Mouse (Mus musculus) neural tube, embryonic 13.5 days (tissue): Measurements from ENCODE around the gene Cacna2d4. TPM values are rescaled to one million over a fixed set of nuclear protein-coding genes. Genes with fewer than 3 reads are reported as not detected.
A peak's percentile ranks its signal among the peaks of the same experiment; 100 is the strongest.

Experiments
- ATAC-seq: fragments of 200-750 bp; cut with Nextera tagmentation; 2 replicates; pipeline ENCODE4 v1.8.0; 2017; ENCODE audit warnings: low read depth, mild to moderate bottlenecking, moderate TSS enrichment, moderate library complexity
- H3K27ac ChIP-seq: fragments of 300-500 bp; sonication (generic); replicated peaks from 2 replicates; pipeline ENCODE4 v1.5.1; 2015; ENCODE audit warnings: moderate library complexity, mild to moderate bottlenecking, inconsistent platforms
- H3K27me3 ChIP-seq: fragments of 300-500 bp; sonication (generic); 2 replicates; pipeline ENCODE4 v1.6.1; 2015; ENCODE audit warnings: mild to moderate bottlenecking, inconsistent platforms
- H3K36me3 ChIP-seq: fragments of 300-500 bp; sonication (generic); 2 replicates; pipeline ENCODE4 v1.6.1; 2015; ENCODE audit warnings: mild to moderate bottlenecking, inconsistent platforms
- H3K4me1 ChIP-seq: fragments of 300-500 bp; sonication (generic); replicated peaks from 2 replicates; pipeline ENCODE4 v1.6.1; 2015; ENCODE audit warnings: inconsistent platforms
- H3K4me2 ChIP-seq: fragments of 300-500 bp; sonication (generic); 2 replicates; pipeline ENCODE4 v1.6.1; 2015; ENCODE audit warnings: inconsistent platforms, mild to moderate bottlenecking, moderate library complexity
- H3K4me3 ChIP-seq: fragments of 300-500 bp; sonication (generic); 2 replicates; pipeline ENCODE4 v1.5.1; 2015; ENCODE audit warnings: mild to moderate bottlenecking, inconsistent platforms
- H3K9ac ChIP-seq: fragments of 300-500 bp; sonication (generic); 2 replicates; pipeline ENCODE4 v1.6.1; 2015; ENCODE audit warnings: moderate library complexity, mild to moderate bottlenecking, inconsistent platforms
- H3K9me3 ChIP-seq: fragments of 300-500 bp; sonication (generic); 2 replicates; pipeline ENCODE4 v1.6.1; 2016; ENCODE audit warnings: inconsistent platforms
- WGBS: fragments of 180-500 bp; shearing (Covaris S2); methylation state at CpG from one replicate; pipeline ENCODE4 v1.1.7; 2015; 5-methylcytosine and 5-hydroxymethylcytosine counted together
- polyA plus RNA-seq: library from polyadenylated mRNA; unstranded; fragments of >200 nt; fragmentation: Nextera tagmentation; extraction: Ambion mirVana; gene quantifications from 2 replicates; pipeline ENCODE4 v1.2.1, GENCODE M21; 2015

The Cacna2d4 gene
- polyA plus RNA-seq, 1 experiment from 2014 or later, result 0.17 TPM

- Histone ChIP-seq H3K4me3 (no peak overlapping the region), H3K27ac (no peak overlapping the region), H3K27me3 (peaks cover 46% of the 10 kb centered on the region), H3K36me3 (no peaks in the 10 kb centered on the region), H3K4me2 (no peak overlapping the region), H3K4me1 (peaks cover 40% of the 10 kb centered on the region), H3K9me3 (no peaks in the 10 kb centered on the region), H3K9ac (no peak overlapping the region)
- no peak for ATAC-seq
- WGBS, result 11% methylated on average over 3 of the region's 3 CpGs
Measured at GRCm38 (mm10) chr6:119333202-119333601, 96.9 kb downstream of the Cacna2d4 start.

- Histone ChIP-seq H3K4me1 (peaks cover 34% of the 10 kb centered on the region), H3K9ac (no peak overlapping the region), H3K27ac (no peak overlapping the region), H3K27me3 (peaks cover 41% of the 10 kb centered on the region), H3K9me3 (no peaks in the 10 kb centered on the region), H3K4me3 (no peak overlapping the region), H3K36me3 (no peaks in the 10 kb centered on the region), H3K4me2 (no peak overlapping the region)
- 56% methylated on average over 3 of the region's 3 CpGs for WGBS
- no peak for ATAC-seq
Measured at GRCm38 (mm10) chr6:119333831-119334230, 97.5 kb downstream of the Cacna2d4 start.

- no peak overlapping the region for H3K4me3 ChIP-seq
- WGBS, result 92% methylated on average over 7 of the region's 7 CpGs
- no peak for ATAC-seq
- no peaks in the 10 kb centered on the region for H3K9me3 ChIP-seq
- no peak overlapping the region for H3K4me2 ChIP-seq
- H3K9ac ChIP-seq, result no peak overlapping the region
- H3K4me1 ChIP-seq, result peaks cover 11% of the 10 kb centered on the region
- peaks cover 18% of the 10 kb centered on the region for H3K27me3 ChIP-seq
- H3K27ac ChIP-seq, result no peak overlapping the region
- no peaks in the 10 kb centered on the region for H3K36me3 ChIP-seq
Measured at GRCm38 (mm10) chr6:119336124-119336523, 99.8 kb downstream of the Cacna2d4 start.

GRCm38 (mm10) chr6:119337287-119337686, 101.0 kb downstream of the Cacna2d4 start:
- peaks cover 7% of the 10 kb centered on the region; the same call in 1 of the 2 replicates for H3K4me1 ChIP-seq
- no peaks in the 10 kb centered on the region for H3K9me3 ChIP-seq
- WGBS, result 73% methylated on average over 3 of the region's 3 CpGs
- H3K4me3 ChIP-seq, result no peak overlapping the region
- no peak overlapping the region for H3K9ac ChIP-seq
- ATAC-seq, result no peak
- H3K27ac ChIP-seq, result no peak overlapping the region
- no peaks in the 10 kb centered on the region for H3K36me3 ChIP-seq
- H3K4me2 ChIP-seq, result no peak overlapping the region
- H3K27me3 ChIP-seq, result peaks cover 7% of the 10 kb centered on the region; the same call in 1 of the 2 replicates

- 35% methylated on average over 11 of the region's 11 CpGs for WGBS
- no peaks in the 10 kb centered on the region for H3K9me3 ChIP-seq
- ATAC-seq, result no peak
- H3K4me3 ChIP-seq, result no peak overlapping the region
- no peak overlapping the region for H3K27ac ChIP-seq
- H3K4me1 ChIP-seq, result peaks cover 1% of the 10 kb centered on the region; the same call in 1 of the 2 replicates
- H3K4me2 ChIP-seq, result no peak overlapping the region
- no peaks in the 10 kb centered on the region for H3K27me3 ChIP-seq
- H3K36me3 ChIP-seq, result no peaks in the 10 kb centered on the region
- no peak overlapping the region for H3K9ac ChIP-seq
Measured at GRCm38 (mm10) chr6:119338121-119338912, 102.0 kb downstream of the Cacna2d4 start.

GRCm38 (mm10) chr6:119341409-119341808, 105.1 kb downstream of the Cacna2d4 start:
- H3K9ac ChIP-seq, result no peak overlapping the region
- H3K4me2 ChIP-seq, result no peak overlapping the region

GRCm38 (mm10) chr6:119346257-119346656, 109.9 kb downstream of the Cacna2d4 start:
- Histone ChIP-seq H3K27ac (no peak overlapping the region), H3K36me3 (no peaks in the 10 kb centered on the region), H3K4me1 (no peaks in the 10 kb centered on the region), H3K4me2 (no peak overlapping the region), H3K9ac (0 out of 2 replicates have a peak overlapping the region, but pooled peaks have one; percentile 17), H3K9me3 (no peaks in the 10 kb centered on the region), H3K4me3 (no peak overlapping the region), H3K27me3 (no peaks in the 10 kb centered on the region)
- 72% methylated on average over 10 of the region's 10 CpGs for WGBS
- ATAC-seq, result no peak

More at GRCm38 (mm10) chr6:119341409-119341808, 105.1 kb downstream of the Cacna2d4 start:
- Histone ChIP-seq H3K4me3 (no peak overlapping the region), H3K36me3 (no peaks in the 10 kb centered on the region), H3K27ac (no peak overlapping the region), H3K27me3 (no peaks in the 10 kb centered on the region), H3K4me1 (no peaks in the 10 kb centered on the region), H3K9me3 (no peaks in the 10 kb centered on the region)
- peak; percentile 95 for ATAC-seq

GRCm38 (mm10) chr6:119347813-119348212, 111.5 kb downstream of the Cacna2d4 start:
- Histone ChIP-seq H3K9me3 (no peaks in the 10 kb centered on the region), H3K9ac (no peak overlapping the region), H3K27me3 (no peaks in the 10 kb centered on the region), H3K4me2 (no peak overlapping the region), H3K4me3 (no peak overlapping the region), H3K36me3 (peaks cover 3% of the 10 kb centered on the region; the same call in 1 of the 2 replicates), H3K27ac (no peak overlapping the region), H3K4me1 (no peaks in the 10 kb centered on the region)
- WGBS, result 82% methylated on average over 5 of the region's 5 CpGs
- ATAC-seq, result no peak

- Histone ChIP-seq H3K4me3 (no peak overlapping the region), H3K9me3 (no peaks in the 10 kb centered on the region), H3K27ac (no peak overlapping the region), H3K27me3 (no peaks in the 10 kb centered on the region), H3K36me3 (peaks cover 4% of the 10 kb centered on the region), H3K4me2 (no peak overlapping the region), H3K9ac (no peak overlapping the region), H3K4me1 (no peaks in the 10 kb centered on the region)
- WGBS, result 4% methylated on average over 1 of the region's 1 CpGs
- peak; percentile 51 for ATAC-seq
Measured at GRCm38 (mm10) chr6:119348234-119348633, 111.9 kb downstream of the Cacna2d4 start.

GRCm38 (mm10) chr6:119350703-119351198, 114.4 kb downstream of the Cacna2d4 start:
- H3K9me3 ChIP-seq, result no peaks in the 10 kb centered on the region
- H3K27me3 ChIP-seq, result no peaks in the 10 kb centered on the region
- peaks cover 28% of the 10 kb centered on the region for H3K36me3 ChIP-seq
- no peak overlapping the region for H3K4me2 ChIP-seq
- H3K4me1 ChIP-seq, result no peaks in the 10 kb centered on the region
- no peak overlapping the region for H3K27ac ChIP-seq
- no peak for ATAC-seq
- 84% methylated on average over 9 of the region's 9 CpGs for WGBS
- H3K9ac ChIP-seq, result no peak overlapping the region
- H3K4me3 ChIP-seq, result no peak overlapping the region

GRCm38 (mm10) chr6:119351656-119352055, 115.3 kb downstream of the Cacna2d4 start:
- Histone ChIP-seq H3K9ac (no peak overlapping the region), H3K4me2 (no peak overlapping the region), H3K27ac (no peak overlapping the region), H3K36me3 (peaks cover 37% of the 10 kb centered on the region), H3K9me3 (no peaks in the 10 kb centered on the region), H3K27me3 (no peaks in the 10 kb centered on the region), H3K4me3 (no peak overlapping the region), H3K4me1 (no peaks in the 10 kb centered on the region)
- ATAC-seq, result no peak
- WGBS, result 87% methylated on average over 8 of the region's 8 CpGs

GRCm38 (mm10) chr6:119352501-119352900, 116.2 kb downstream of the Cacna2d4 start:
- no peak overlapping the region for H3K4me2 ChIP-seq
- no peak overlapping the region for H3K4me3 ChIP-seq
- no peaks in the 10 kb centered on the region for H3K27me3 ChIP-seq
- ATAC-seq, result no peak
- H3K36me3 ChIP-seq, result peaks cover 43% of the 10 kb centered on the region
- H3K4me1 ChIP-seq, result no peaks in the 10 kb centered on the region
- no peaks in the 10 kb centered on the region for H3K9me3 ChIP-seq
- 87% methylated on average over 6 of the region's 6 CpGs for WGBS
- H3K9ac ChIP-seq, result no peak overlapping the region
- H3K27ac ChIP-seq, result no peak overlapping the region
